Mouse (Mus musculus): Measurements from ENCODE around the gene Fam24a.

GRCm38 (mm10) chr7:131303340-131303739 is 30.3 kb upstream of the Fam24a start:
- TF ChIP-seq CTCF (IDR thresholded peaks at IDR 0.05; ENCODE audit: borderline replicate concordance, control insufficient read depth, extremely low read depth, insufficient read depth, low read length, poor library complexity) (no peak), POLR2A (IDR thresholded peaks at IDR 0.05; ENCODE audit: control insufficient read depth, extremely low read depth, insufficient read depth, low read length, poor library complexity) (no peak)
